Mouse (Mus musculus) myocyte (in vitro differentiated cells): Measurements from ENCODE around the gene Elmod3.

Source experiments
- E2F4 ChIP-seq: IDR thresholded peaks from one replicate; pipeline ENCODE4 v1.6.1; 2011; ENCODE audit warnings: mild to moderate bottlenecking, control low read depth, moderate library complexity; ENCODE audit not compliant: insufficient read depth
- MAX ChIP-seq: IDR thresholded peaks from one replicate; pipeline ENCODE4 v1.6.1; 2011; ENCODE audit warnings: low read depth, mild to moderate bottlenecking, control low read depth
- POLR2A ChIP-seq: IDR thresholded peaks from one replicate; pipeline ENCODE4 v1.6.1; 2011; ENCODE audit warnings: low read depth, mild to moderate bottlenecking, control low read depth, moderate library complexity; ENCODE audit not compliant: insufficient read length
- POLR2AphosphoS2 ChIP-seq: IDR thresholded peaks from one replicate; pipeline ENCODE4 v1.6.1; 2011; ENCODE audit warnings: low read depth, control low read depth; ENCODE audit not compliant: insufficient read length
- USF1 ChIP-seq: IDR thresholded peaks from one replicate; pipeline ENCODE4 v1.6.1; 2011; ENCODE audit warnings: low read depth, mild to moderate bottlenecking, control low read depth, moderate library complexity

DNA sequence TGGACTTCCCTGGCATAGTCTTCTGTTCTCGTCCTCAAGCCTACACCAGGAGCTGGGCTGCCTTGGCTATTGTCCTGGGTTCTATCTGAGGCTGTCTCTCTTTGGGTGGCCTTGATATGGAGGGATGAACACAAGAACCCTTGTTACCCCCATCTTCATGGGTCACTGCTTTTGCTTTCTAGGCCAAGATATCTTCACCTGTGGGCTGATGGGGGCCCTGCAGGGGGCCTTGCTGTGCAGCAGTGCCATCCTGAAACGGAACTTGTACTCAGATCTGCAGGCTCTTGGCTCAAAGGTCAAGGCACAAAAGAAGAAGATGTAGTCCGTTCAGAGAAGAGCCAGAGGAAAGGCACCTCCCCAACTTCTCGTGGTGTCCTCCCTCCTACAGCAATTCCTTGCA, 8.8 kb upstream of the Elmod3 start:
- no peak for TF ChIP-seq USF1
- no peak for TF ChIP-seq POLR2AphosphoS2
- no peak for TF ChIP-seq POLR2A
- TF ChIP-seq E2F4: no peak
- no peak for TF ChIP-seq MAX
